Mouse (Mus musculus): ENCODE data around the gene Abcc10.

Gene Abcc10

GRCm38 (mm10) chr17:46259675-46260074 is 68.5 kb downstream of the Abcc10 start:
- peak in 1 of 2 experiments; percentile 21 for DNase-seq (ENCODE audit: low spot score in 2 of 2)

DNA sequence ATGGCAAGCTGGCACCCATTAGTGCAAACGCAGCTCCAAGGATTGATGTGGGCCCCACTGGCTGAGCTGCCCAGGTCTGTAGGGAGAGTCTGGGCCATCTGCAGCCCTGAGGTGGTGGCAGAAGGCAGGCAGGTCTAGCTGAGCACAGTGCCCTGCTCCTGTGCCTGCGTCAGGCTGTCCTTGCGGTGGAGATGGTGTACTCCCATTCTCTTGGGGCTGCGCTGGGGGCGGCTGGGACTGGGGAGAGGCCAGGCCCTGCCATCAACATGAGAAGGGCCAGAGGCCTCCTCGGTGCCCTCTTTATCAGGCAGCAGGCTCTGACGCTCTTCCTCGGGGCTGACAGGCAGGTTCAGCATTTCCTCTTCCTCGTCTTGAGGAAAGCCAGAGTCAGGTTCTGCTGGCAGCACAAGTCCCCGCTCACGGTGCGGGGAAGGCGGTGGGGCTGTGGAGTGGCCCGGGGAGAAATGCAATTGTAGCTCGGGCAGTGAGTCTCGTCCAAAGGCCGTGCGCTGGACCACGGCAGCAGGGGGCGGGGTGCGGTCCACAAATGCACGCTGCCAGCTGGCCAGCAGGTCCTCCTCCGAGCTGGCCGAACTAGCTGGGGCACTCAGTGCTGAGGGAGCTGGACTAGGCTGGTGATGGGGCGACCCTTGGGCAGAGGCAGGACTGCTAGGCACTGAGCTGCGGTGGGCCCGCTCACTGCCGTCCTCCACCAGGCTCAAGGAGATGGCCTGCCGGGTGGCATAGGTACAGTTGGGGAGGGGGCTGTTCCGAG is 69.7 kb downstream of the Abcc10 start:
- DNase-seq (ENCODE audit: low spot score in 2 of 2): peak in 1 of 2 experiments; percentile 33

- peak in 1 of 2 experiments; percentile 39 for DNase-seq (ENCODE audit: low spot score in 2 of 2)
These were observed 73.0 kb downstream of the Abcc10 start for GRCm38 (mm10) chr17:46255147-46255546.

DNA sequence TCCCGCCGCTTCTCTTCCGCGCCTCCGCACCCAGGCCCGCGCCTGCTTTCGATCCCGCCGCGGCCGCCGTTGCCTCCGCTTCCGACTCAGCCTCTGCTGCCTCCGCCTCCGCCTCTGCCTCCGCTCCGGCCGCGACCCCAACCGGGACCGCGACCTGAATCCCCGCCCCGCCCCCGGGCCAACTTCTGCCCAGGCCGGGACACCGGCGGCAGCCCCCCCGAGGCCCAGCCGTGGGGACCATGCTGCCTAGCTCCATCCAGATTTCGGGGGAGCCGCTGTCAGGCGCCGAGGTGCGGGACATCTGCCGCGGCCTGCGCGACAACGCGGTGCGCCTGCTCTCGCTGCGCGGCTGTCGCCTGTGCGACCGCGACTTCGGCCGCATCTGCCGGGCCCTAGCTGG is 74.0 kb downstream of the Abcc10 start:
- DNase-seq (ENCODE audit: low spot score in 2 of 2): peak; percentile 61 to 66

- peak; percentile 96 to 97 for DNase-seq (ENCODE audit: low spot score in 2 of 2)
These were observed 74.6 kb downstream of the Abcc10 start, which contains the start of gene Lrrc73 for GRCm38 (mm10) chr17:46253452-46254084. TSS of gene Lrrc73 (plus strand) at chr17:46253531.
